Mouse (Mus musculus) embryonic facial prominence, embryonic 15.5 days (tissue): ENCODE data around the gene Dclk1. TPM values are rescaled to one million over a fixed set of nuclear protein-coding genes. Genes with fewer than 3 reads are reported as not detected.
A peak's percentile ranks its signal among the peaks of the same experiment; 100 is the strongest.

Experiments used
- ATAC-seq: fragments of 200-750 bp; cut with Nextera tagmentation; 2 replicates; pipeline ENCODE4 v1.8.0; 2017; ENCODE audit warnings: low read depth, moderate TSS enrichment; ENCODE audit not compliant: insufficient number of reproducible peaks, low FRiP score, low TSS enrichment
- H3K27ac ChIP-seq: fragments of 300-500 bp; sonication (generic); replicated peaks from 2 replicates; pipeline ENCODE4 v1.5.1; 2015; ENCODE audit warnings: mild to moderate bottlenecking, inconsistent platforms
- H3K27me3 ChIP-seq: fragments of 300-500 bp; sonication (generic); 2 replicates; pipeline ENCODE4 v1.6.1; 2015; ENCODE audit warnings: inconsistent platforms
- H3K36me3 ChIP-seq: fragments of 300-500 bp; sonication (generic); 2 replicates; pipeline ENCODE4 v1.6.1; 2015; ENCODE audit warnings: mild to moderate bottlenecking, inconsistent platforms
- H3K4me1 ChIP-seq: fragments of 300-500 bp; sonication (generic); 2 replicates; pipeline ENCODE4 v1.6.1; 2015; ENCODE audit warnings: inconsistent platforms
- H3K4me2 ChIP-seq: fragments of 300-500 bp; sonication (generic); replicated peaks from 2 replicates; pipeline ENCODE4 v1.6.1; 2015; ENCODE audit warnings: mild to moderate bottlenecking, inconsistent platforms
- H3K4me3 ChIP-seq: fragments of 300-500 bp; sonication (generic); replicated peaks from 2 replicates; pipeline ENCODE4 v1.5.1; 2015; ENCODE audit warnings: mild to moderate bottlenecking, inconsistent platforms
- H3K9ac ChIP-seq: fragments of 300-500 bp; sonication (generic); 2 replicates; pipeline ENCODE4 v1.6.1; 2015; ENCODE audit warnings: inconsistent platforms
- H3K9me3 ChIP-seq: fragments of 300-500 bp; sonication (generic); replicated peaks from 2 replicates; pipeline ENCODE4 v1.6.1; 2016; ENCODE audit warnings: inconsistent platforms
- WGBS: fragments of 180-500 bp; shearing (Covaris S2); methylation state at CpG from one replicate; pipeline ENCODE4 v1.1.7; 2015; 5-methylcytosine and 5-hydroxymethylcytosine counted together
- polyA plus RNA-seq: library from polyadenylated mRNA; unstranded; fragments of >200 nt; fragmentation: Nextera tagmentation; extraction: Ambion mirVana; gene quantifications from 2 replicates; pipeline ENCODE4 v1.2.1, GENCODE M21; 2015

Gene Dclk1
- polyA plus RNA-seq, 1 experiment from 2014 or later: 64.6 TPM

- whole genome bisulfite sequencing: 63% methylated on average over 3 of the region's 3 CpGs
- Histone ChIP-seq H3K36me3 (no peaks in the 10 kb centered on the region), H3K27ac (no peak overlapping the region), H3K4me2 (no peak overlapping the region), H3K9ac (no peak overlapping the region), H3K4me1 (no peaks in the 10 kb centered on the region), H3K4me3 (no peak overlapping the region), H3K27me3 (no peaks in the 10 kb centered on the region), H3K9me3 (no peaks in the 10 kb centered on the region)
- ATAC-seq: no peak
These were observed 91.3 kb downstream of the Dclk1 start for GRCm38 (mm10) chr3:55333511-55333910.

- WGBS: 88% methylated on average over 11 of the region's 11 CpGs
- Histone ChIP-seq H3K9ac (no peak overlapping the region), H3K9me3 (no peaks in the 10 kb centered on the region), H3K4me3 (no peak overlapping the region), H3K4me2 (no peak overlapping the region), H3K27me3 (no peaks in the 10 kb centered on the region), H3K4me1 (no peaks in the 10 kb centered on the region), H3K36me3 (no peaks in the 10 kb centered on the region), H3K27ac (no peak overlapping the region)
- no peak for ATAC-seq
These were observed 94.7 kb downstream of the Dclk1 start for GRCm38 (mm10) chr3:55336895-55337294.

- no peak overlapping the region for H3K9ac ChIP-seq
- no peak overlapping the region for H3K4me2 ChIP-seq
- no peak for ATAC-seq
- H3K4me1 ChIP-seq: no peaks in the 10 kb centered on the region
- H3K9me3 ChIP-seq: no peaks in the 10 kb centered on the region
- no peak overlapping the region for H3K4me3 ChIP-seq
- H3K27me3 ChIP-seq: no peaks in the 10 kb centered on the region
- no peaks in the 10 kb centered on the region for H3K36me3 ChIP-seq
- WGBS: 85% methylated on average over 7 of the region's 7 CpGs
- no peak overlapping the region for H3K27ac ChIP-seq
These were observed 95.5 kb downstream of the Dclk1 start for GRCm38 (mm10) chr3:55337671-55338070.

- no peak overlapping the region for H3K27ac ChIP-seq
- no peak overlapping the region for H3K4me3 ChIP-seq
- H3K4me1 ChIP-seq: peaks cover 3% of the 10 kb centered on the region; the same call in 1 of the 2 replicates
- ATAC-seq: no peak
- H3K36me3 ChIP-seq: no peaks in the 10 kb centered on the region
- WGBS: 77% methylated on average over 4 of the region's 4 CpGs
- H3K9me3 ChIP-seq: no peaks in the 10 kb centered on the region
- H3K27me3 ChIP-seq: no peaks in the 10 kb centered on the region
- H3K9ac ChIP-seq: no peak overlapping the region
- H3K4me2 ChIP-seq: no peak overlapping the region
These were observed 100.3 kb downstream of the Dclk1 start for GRCm38 (mm10) chr3:55342445-55342844.

- H3K4me2 ChIP-seq: no peak overlapping the region
- H3K27ac ChIP-seq: no peak overlapping the region
- H3K9ac ChIP-seq: no peak overlapping the region
- peaks cover 14% of the 10 kb centered on the region; the same call in 1 of the 2 replicates for H3K4me1 ChIP-seq
- no peaks in the 10 kb centered on the region for H3K9me3 ChIP-seq
- no peak overlapping the region for H3K4me3 ChIP-seq
- no peak for ATAC-seq
- WGBS: 37% methylated on average over 16 of the region's 16 CpGs
- H3K36me3 ChIP-seq: no peaks in the 10 kb centered on the region
- H3K27me3 ChIP-seq: no peaks in the 10 kb centered on the region
These were observed 105.3 kb downstream of the Dclk1 start for GRCm38 (mm10) chr3:55347371-55348025.

- H3K4me3 ChIP-seq: no peak overlapping the region
- WGBS: 88% methylated on average over 5 of the region's 5 CpGs
- H3K27ac ChIP-seq: no peak overlapping the region
- no peaks in the 10 kb centered on the region for H3K27me3 ChIP-seq
- no peak overlapping the region for H3K9ac ChIP-seq
- no peaks in the 10 kb centered on the region for H3K36me3 ChIP-seq
- H3K9me3 ChIP-seq: no peaks in the 10 kb centered on the region
- ATAC-seq: no peak
- no peak overlapping the region for H3K4me2 ChIP-seq
- peaks cover 14% of the 10 kb centered on the region; the same call in 1 of the 2 replicates for H3K4me1 ChIP-seq
These were observed 105.8 kb downstream of the Dclk1 start for GRCm38 (mm10) chr3:55348026-55348390.

- Histone ChIP-seq H3K9me3 (no peaks in the 10 kb centered on the region), H3K9ac (no peak overlapping the region), H3K4me1 (peaks cover 17% of the 10 kb centered on the region; the same call in 1 of the 2 replicates), H3K4me2 (no peak overlapping the region), H3K4me3 (no peak overlapping the region), H3K36me3 (no peaks in the 10 kb centered on the region), H3K27ac (no peak overlapping the region), H3K27me3 (no peaks in the 10 kb centered on the region)
- 71% methylated on average over 2 of the region's 2 CpGs for WGBS
- no peak for ATAC-seq
These were observed 108.0 kb downstream of the Dclk1 start for GRCm38 (mm10) chr3:55350194-55350593.

GRCm38 (mm10) chr3:55351281-55352052 lies 109.3 kb downstream of the Dclk1 start:
- Histone ChIP-seq H3K36me3 (no peaks in the 10 kb centered on the region), H3K4me3 (no peak overlapping the region), H3K4me1 (peaks cover 17% of the 10 kb centered on the region; the same call in 1 of the 2 replicates), H3K9me3 (no peaks in the 10 kb centered on the region), H3K27ac (no peak overlapping the region), H3K27me3 (no peaks in the 10 kb centered on the region), H3K9ac (no peak overlapping the region), H3K4me2 (no peak overlapping the region)
- WGBS: 48% methylated on average over 13 of the region's 13 CpGs
- ATAC-seq: peak; percentile 48; the same call in 1 of the 2 replicates

- Histone ChIP-seq H3K36me3 (no peaks in the 10 kb centered on the region), H3K27me3 (no peaks in the 10 kb centered on the region), H3K9me3 (no peaks in the 10 kb centered on the region), H3K4me3 (no peak overlapping the region), H3K4me2 (no peak overlapping the region), H3K4me1 (peaks cover 13% of the 10 kb centered on the region; the same call in 1 of the 2 replicates), H3K27ac (no peak overlapping the region), H3K9ac (no peak overlapping the region)
- no peak for ATAC-seq
- WGBS: 79% methylated on average over 14 of the region's 14 CpGs
These were observed 110.4 kb downstream of the Dclk1 start for GRCm38 (mm10) chr3:55352529-55352928.

GRCm38 (mm10) chr3:55353169-55353568 lies 111.0 kb downstream of the Dclk1 start:
- H3K27me3 ChIP-seq: no peaks in the 10 kb centered on the region
- no peaks in the 10 kb centered on the region for H3K9me3 ChIP-seq
- no peak for ATAC-seq
- H3K4me1 ChIP-seq: 0 out of 2 replicates have a peak, but pooled peaks cover 6% of the 10 kb centered on the region
- 86% methylated on average over 9 of the region's 9 CpGs for WGBS
- no peak overlapping the region for H3K27ac ChIP-seq
- no peaks in the 10 kb centered on the region for H3K36me3 ChIP-seq
- H3K9ac ChIP-seq: no peak overlapping the region
- H3K4me2 ChIP-seq: no peak overlapping the region
- H3K4me3 ChIP-seq: no peak overlapping the region

GRCm38 (mm10) chr3:55353909-55354511 lies 111.8 kb downstream of the Dclk1 start:
- H3K9me3 ChIP-seq: no peaks in the 10 kb centered on the region
- 0 out of 2 replicates have a peak, but pooled peaks cover 6% of the 10 kb centered on the region for H3K4me1 ChIP-seq
- H3K9ac ChIP-seq: no peak overlapping the region
- no peak for ATAC-seq
- H3K27ac ChIP-seq: no peak overlapping the region
- WGBS: 76% methylated on average over 13 of the region's 13 CpGs
- H3K4me2 ChIP-seq: no peak overlapping the region
- no peaks in the 10 kb centered on the region for H3K36me3 ChIP-seq
- no peaks in the 10 kb centered on the region for H3K27me3 ChIP-seq
- no peak overlapping the region for H3K4me3 ChIP-seq
